Mouse (Mus musculus) ES-Bruce4 (cell line): ENCODE measurements at regions not wholly inside any gene's neighbourhood (a gene's known extent, or its start where the extent isn't known, plus 50 kb on each side); places are given as distances from the start of the nearest gene placed in this dataset.

Experiments
- H3K27ac ChIP-seq: 2 replicates; pipeline ENCODE4 v1.5.1; 2012; ENCODE audit warnings: low read length, inconsistent platforms; ENCODE audit not compliant: insufficient read depth
- H3K27me3 ChIP-seq: 2 replicates; pipeline ENCODE4 v1.6.1; 2012; ENCODE audit warnings: mild to moderate bottlenecking, low read length, inconsistent platforms; ENCODE audit not compliant: control insufficient read depth, poor library complexity, insufficient read depth, severe bottlenecking
- H3K36me3 ChIP-seq: 2 replicates; pipeline ENCODE4 v1.6.1; 2012; ENCODE audit warnings: inconsistent platforms, mild to moderate bottlenecking, low read length, moderate library complexity; ENCODE audit not compliant: control insufficient read depth, poor library complexity, insufficient read depth, severe bottlenecking
- H3K4me1 ChIP-seq: one replicate; pipeline ENCODE4 v1.8.1; 2011; ENCODE audit warnings: low read length; ENCODE audit not compliant: control insufficient read depth, insufficient read depth
- H3K4me3 ChIP-seq: 2 replicates; pipeline ENCODE4 v1.5.1; 2011; ENCODE audit warnings: low read depth, mild to moderate bottlenecking, low read length
- H3K9ac ChIP-seq: 2 replicates; pipeline ENCODE4 v1.6.1; 2012; ENCODE audit warnings: low read depth, mild to moderate bottlenecking, inconsistent platforms; ENCODE audit not compliant: poor library complexity, severe bottlenecking
- H3K9me3 ChIP-seq: replicated peaks from 2 replicates; pipeline ENCODE4 v1.6.1; 2012; ENCODE audit warnings: mild to moderate bottlenecking, low read length, inconsistent platforms; ENCODE audit not compliant: control insufficient read depth, poor library complexity, insufficient read depth, severe bottlenecking
- CTCF ChIP-seq: IDR thresholded peaks from one replicate; pipeline ENCODE4 v1.8.1; 2011; ENCODE audit warnings: low read depth, low read length
- EP300 ChIP-seq: IDR thresholded peaks from 2 replicates; pipeline ENCODE4 v1.6.1; 2011; ENCODE audit warnings: low read depth, low read length; ENCODE audit not compliant: insufficient read depth
- POLR2A ChIP-seq: IDR thresholded peaks from one replicate; pipeline ENCODE4 v1.8.1; 2011; ENCODE audit warnings: low read length; ENCODE audit not compliant: insufficient read depth

DNA sequence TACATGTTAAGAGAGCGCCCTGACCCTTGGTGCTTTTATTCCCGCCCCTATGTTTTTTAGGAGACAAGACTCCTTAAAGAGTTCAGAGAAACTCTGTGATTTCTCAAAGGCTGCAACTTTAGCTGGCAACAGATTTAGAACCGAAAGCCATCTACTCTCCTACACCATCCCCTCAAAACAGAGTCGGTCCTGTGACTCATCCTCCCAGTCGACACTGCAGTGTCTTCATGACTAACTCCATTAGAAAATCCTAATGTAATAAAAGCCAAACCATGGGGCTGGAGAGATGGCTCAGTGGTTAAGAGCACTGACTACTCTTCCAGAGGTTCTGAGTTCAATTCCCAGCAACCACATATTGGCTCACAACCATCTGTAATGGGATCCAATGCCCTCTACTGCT is 103.3 kb upstream of the Cadm1 start:
- Histone ChIP-seq H3K9ac (no peak overlapping the region), H3K36me3 (no peaks in the 10 kb centered on the region), H3K4me1 (no peaks in the 10 kb centered on the region), H3K27me3 (no peaks in the 10 kb centered on the region), H3K9me3 (no peaks in the 10 kb centered on the region), H3K27ac (no peak overlapping the region), H3K4me3 (no peak overlapping the region)
- no peak for TF ChIP-seq CTCF
- no peak for TF ChIP-seq POLR2A
- TF ChIP-seq EP300 = no peak

GRCm38 (mm10) chr9:47428710-47429341 is 101.1 kb upstream of the Cadm1 start:
- no peak for TF ChIP-seq CTCF
- TF ChIP-seq EP300 = no peak
- TF ChIP-seq POLR2A = no peak
- no peak overlapping the region for H3K4me3 ChIP-seq

GRCm38 (mm10) chr9:47429691-47430090 is 100.3 kb upstream of the Cadm1 start:
- Histone ChIP-seq H3K4me3 (no peak overlapping the region), H3K9ac (no peak overlapping the region), H3K36me3 (no peaks in the 10 kb centered on the region), H3K27ac (no peak overlapping the region), H3K27me3 (no peaks in the 10 kb centered on the region), H3K9me3 (no peaks in the 10 kb centered on the region), H3K4me1 (no peaks in the 10 kb centered on the region)
- TF ChIP-seq CTCF (no peak), POLR2A (no peak), EP300 (no peak)

More at GRCm38 (mm10) chr9:47428710-47429341, 101.1 kb upstream of the Cadm1 start:
- Histone ChIP-seq H3K4me1 (no peaks in the 10 kb centered on the region), H3K27me3 (no peaks in the 10 kb centered on the region), H3K27ac (no peak overlapping the region), H3K9ac (no peak overlapping the region), H3K36me3 (no peaks in the 10 kb centered on the region), H3K9me3 (no peaks in the 10 kb centered on the region)

- no peak overlapping the region for H3K9ac ChIP-seq
- no peaks in the 10 kb centered on the region for H3K4me1 ChIP-seq
- H3K4me3 ChIP-seq = no peak overlapping the region
- no peaks in the 10 kb centered on the region for H3K9me3 ChIP-seq
- H3K27ac ChIP-seq = no peak overlapping the region
- no peaks in the 10 kb centered on the region for H3K36me3 ChIP-seq
- no peak for TF ChIP-seq POLR2A
- no peak for TF ChIP-seq EP300
- no peak for TF ChIP-seq CTCF
- no peaks in the 10 kb centered on the region for H3K27me3 ChIP-seq
Measured at GRCm38 (mm10) chr9:47432715-47433114, 97.3 kb upstream of the Cadm1 start.

GRCm38 (mm10) chr9:47433185-47433584 is 96.8 kb upstream of the Cadm1 start:
- no peaks in the 10 kb centered on the region for H3K9me3 ChIP-seq
- H3K9ac ChIP-seq = no peak overlapping the region
- TF ChIP-seq CTCF (no peak), POLR2A (no peak), EP300 (no peak)

DNA sequence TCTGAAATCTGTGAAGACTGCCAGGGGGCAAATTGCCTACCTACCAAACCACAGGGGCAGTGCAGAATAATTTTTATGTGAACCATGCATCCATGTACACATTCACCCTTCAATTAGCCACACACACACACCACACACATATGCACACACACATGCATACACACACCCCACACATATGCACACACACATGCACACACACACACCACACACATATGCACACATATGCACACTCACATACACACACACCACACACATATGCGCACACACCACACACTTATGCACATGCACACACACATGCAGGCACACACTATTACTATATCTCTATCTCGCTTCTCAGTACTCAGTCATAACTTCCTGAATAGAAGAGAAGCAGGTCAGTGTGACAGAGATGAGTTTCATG is 95.9 kb upstream of the Cadm1 start:
- TF ChIP-seq POLR2A (no peak), EP300 (no peak), CTCF (no peak)
- Histone ChIP-seq H3K4me3 (no peak overlapping the region), H3K27ac (no peak overlapping the region), H3K9ac (no peak overlapping the region), H3K9me3 (no peaks in the 10 kb centered on the region), H3K27me3 (no peaks in the 10 kb centered on the region), H3K36me3 (no peaks in the 10 kb centered on the region), H3K4me1 (no peaks in the 10 kb centered on the region)

More at GRCm38 (mm10) chr9:47433185-47433584, 96.8 kb upstream of the Cadm1 start:
- no peaks in the 10 kb centered on the region for H3K4me1 ChIP-seq
- H3K4me3 ChIP-seq = no peak overlapping the region
- no peaks in the 10 kb centered on the region for H3K27me3 ChIP-seq
- H3K27ac ChIP-seq = no peak overlapping the region
- no peaks in the 10 kb centered on the region for H3K36me3 ChIP-seq
